Mouse (Mus musculus): Measurements from ENCODE around the gene Mmp15. TPM values are rescaled to one million over a fixed set of nuclear protein-coding genes. Genes with fewer than 3 reads are reported as not detected.

Gene Mmp15
- total RNA-seq (2021): 10 to 100 TPM; 16.8 to 17.8 TPM
- long read RNA-seq, experiment 1, full-length matches to known transcripts: 12 of 29 reads
- long read RNA-seq, experiment 1, partial matches to known transcripts: 10 of 29 reads
- long read RNA-seq, experiment 1, other reads (novel, unspliced or antisense): 7 of 29 reads
- long read RNA-seq, experiment 2, full-length matches to known transcripts: 25 of 37 reads
- long read RNA-seq, experiment 2, partial matches to known transcripts: 10 of 37 reads
- long read RNA-seq, experiment 2, other reads (novel, unspliced or antisense): 2 of 37 reads

DNA sequence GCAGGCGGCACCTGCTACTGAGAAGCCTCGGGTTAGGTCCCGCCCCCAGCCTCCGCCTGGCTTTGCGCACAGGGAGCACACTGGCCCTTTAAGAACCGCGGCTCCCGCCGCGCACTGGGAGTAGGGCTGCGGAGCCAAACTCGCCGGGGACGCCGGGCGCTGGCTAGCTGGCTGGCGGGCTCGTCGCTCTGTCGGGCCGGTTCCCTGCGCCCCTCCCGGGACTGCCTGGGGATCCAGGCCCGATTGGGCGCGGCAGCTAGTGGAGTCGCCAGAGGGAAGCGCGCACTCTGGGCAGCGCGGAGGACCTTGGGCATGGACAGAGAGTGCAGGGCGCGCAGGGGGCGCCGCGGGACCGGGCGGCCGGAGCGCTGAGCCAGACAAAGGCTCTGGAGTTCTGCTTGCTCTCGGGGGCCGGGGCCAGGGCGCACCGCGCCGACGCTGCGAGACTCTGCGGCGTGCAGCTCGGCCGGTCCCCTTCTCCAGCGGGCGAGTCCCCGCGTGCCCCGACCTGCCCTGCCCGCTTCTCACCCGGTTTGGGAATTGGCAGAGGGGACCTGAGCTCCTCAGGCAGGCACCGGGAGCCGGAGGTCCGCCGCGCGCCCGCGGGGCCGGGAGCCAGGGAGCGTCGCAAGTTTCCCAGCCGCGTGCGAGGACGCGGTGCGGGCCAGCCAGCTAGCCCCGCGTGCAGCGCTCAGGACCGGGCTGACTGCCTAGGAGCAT, at the start of gene Mmp15:
TSS of gene Mmp15 (plus strand) at position 118 of the 720 bp plus-strand sequence.
- peak; percentile 78 for DNase-seq (ENCODE audit: low spot score)

DNA sequence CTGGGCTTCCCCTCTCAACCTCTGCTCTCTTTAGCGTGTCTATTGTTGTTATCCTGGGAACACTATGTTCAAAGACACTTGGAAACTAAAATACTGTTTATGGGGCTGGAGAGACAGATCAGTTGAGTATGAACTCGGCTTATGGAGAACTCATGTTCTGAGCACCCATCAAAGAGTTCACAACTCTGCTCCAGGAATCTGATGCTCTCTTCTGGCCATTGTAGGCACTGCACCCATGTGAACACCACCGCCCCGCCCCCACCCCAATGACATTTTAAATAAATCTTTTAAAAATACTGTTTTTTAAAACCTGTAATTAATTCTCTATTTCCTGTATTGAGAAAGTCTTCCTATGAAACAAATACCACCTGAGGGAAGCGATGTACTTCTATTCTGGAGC, 49.7 kb upstream of the Mmp15 start:
- peak; percentile 30 for DNase-seq (ENCODE audit: low spot score)

DNA sequence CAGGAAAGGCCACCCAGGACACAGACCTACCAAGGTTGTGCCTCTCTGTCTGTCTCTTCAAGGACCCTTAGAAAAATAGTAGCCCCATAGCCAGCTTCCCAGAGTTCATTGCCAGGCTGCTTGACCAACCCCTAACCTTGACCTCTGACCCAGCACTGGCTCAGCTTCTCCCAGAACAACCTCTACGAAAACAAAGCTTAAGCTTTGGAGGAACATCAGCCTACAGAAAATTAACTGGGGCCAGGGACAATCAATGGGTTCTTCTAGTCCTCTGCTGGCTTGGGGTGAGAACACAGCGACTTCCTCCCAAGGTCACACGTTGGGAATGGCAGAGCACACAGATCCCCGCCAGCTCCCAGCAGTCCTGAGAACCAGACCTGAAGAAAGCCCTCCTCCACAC, 46.5 kb upstream of the Mmp15 start:
- no peak for DNase-seq (ENCODE audit: low spot score)

DNA sequence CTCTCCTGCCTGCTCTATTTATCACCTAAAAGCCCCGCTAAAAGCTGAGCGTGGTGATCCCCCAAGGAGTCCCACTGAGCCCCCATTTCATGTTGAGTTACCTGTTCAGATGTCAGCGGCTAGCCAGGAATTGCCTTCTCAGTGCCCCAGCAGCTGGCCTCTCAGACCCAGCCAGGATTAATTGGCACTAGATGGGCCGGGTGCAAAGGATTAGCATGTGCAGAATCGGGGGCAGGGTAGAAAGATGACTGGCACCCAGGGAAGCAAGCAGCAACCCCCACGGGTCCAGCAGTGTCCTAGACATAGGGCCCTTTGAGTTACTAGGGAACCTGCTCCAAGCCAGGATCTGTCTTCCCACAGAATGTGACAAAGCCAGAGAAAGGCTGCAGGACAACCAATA, 45.6 kb upstream of the Mmp15 start, which contains the start of gene Cngb1:
TSS of gene Cngb1 (minus strand) at position 155 of the 400 bp plus-strand sequence.
- DNase-seq (ENCODE audit: low spot score): no peak

DNA sequence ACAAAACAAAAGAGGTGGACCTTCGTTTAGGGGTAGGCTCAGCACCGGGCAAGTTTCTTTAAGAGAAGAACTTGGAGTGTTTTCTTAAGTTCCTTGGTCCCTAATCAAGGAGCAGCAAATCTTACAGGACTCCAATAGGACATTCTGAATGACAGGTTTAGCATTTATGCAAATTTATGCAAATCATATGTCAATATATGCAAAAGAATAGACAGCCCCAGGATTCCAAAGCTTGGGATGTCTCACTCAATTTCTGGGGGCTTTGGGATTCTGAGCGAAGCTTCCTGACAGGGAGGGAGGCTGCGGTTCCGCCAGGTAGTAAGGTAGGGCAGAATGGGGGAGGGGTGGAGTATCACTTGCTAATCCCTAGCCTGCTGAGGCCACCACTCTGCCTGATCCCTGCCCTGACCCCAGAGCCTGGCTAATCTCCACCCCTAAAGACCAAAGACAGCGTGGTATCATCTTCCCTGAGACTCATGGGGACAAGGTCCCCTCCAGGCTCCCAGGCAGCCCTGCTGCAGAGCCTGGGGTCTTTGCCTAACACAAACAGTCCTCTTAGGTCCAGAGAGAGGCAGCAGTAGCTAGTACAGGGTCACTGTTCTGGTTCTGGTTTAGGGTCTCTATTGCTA, 41.6 kb upstream of the Mmp15 start, which contains the start of gene Tepp:
TSS of gene Tepp (plus strand) at position 225 of the 629 bp plus-strand sequence.
- DNase-seq (ENCODE audit: low spot score): no peak

DNA sequence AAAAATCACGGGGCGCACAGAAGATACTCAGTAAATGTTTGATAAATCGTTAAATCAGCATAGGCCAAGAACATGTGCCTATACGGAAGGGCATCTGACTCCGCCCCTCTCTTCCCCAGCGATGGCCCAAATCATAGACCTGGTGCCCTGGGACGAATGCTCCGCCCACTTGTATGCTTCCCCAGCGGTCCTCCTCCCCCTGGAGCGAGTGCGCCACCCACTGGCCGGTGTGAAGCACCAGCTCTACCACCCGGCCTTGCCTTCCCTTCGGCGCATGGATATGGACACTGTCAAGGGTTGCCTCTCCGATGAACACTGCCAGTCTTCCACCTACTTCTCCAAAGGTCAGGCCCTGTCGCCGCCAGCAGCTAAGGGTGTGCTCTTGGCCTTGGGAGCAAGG, 39.2 kb upstream of the Mmp15 start:
- peak; percentile 19 for DNase-seq (ENCODE audit: low spot score)

DNA sequence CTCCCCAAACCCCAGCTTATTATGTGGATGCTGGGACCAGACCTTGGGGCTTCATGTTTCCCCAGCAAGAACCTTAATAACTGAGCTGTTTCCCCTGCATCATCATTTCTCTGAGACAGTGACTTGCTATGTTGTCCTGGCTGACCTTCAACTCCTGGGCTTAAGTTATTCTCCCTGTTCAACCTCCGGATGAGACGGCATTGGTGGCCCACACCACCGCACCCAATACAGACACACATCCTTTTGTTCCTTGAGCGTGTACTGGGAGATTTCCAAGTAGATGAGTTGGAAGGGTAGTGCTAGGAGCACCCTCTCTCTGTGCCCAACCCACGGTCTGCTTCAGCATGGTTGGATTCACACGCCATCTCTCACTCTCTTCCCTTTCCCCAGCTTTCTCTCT, 38.2 kb upstream of the Mmp15 start:
- DNase-seq (ENCODE audit: low spot score): no peak

DNA sequence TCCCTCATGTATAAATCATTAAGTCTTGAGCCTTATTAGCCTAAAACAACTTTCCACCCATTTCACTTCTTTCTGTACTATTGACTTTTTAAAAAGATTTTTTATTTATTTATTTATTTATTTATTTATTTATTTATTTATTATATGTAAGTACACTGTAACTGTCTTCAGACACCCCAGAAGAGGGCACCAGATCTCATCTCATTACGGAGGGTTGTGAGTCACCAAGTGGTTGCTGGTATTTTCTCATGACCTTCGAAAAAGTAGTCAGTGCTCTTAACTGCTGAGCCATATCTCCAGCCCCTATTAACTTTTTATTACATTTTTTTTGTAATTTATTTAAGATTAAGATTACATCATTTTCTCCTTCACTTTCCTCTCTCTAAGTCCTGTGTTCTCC, 37.4 kb upstream of the Mmp15 start:
- no peak for DNase-seq (ENCODE audit: low spot score)

DNA sequence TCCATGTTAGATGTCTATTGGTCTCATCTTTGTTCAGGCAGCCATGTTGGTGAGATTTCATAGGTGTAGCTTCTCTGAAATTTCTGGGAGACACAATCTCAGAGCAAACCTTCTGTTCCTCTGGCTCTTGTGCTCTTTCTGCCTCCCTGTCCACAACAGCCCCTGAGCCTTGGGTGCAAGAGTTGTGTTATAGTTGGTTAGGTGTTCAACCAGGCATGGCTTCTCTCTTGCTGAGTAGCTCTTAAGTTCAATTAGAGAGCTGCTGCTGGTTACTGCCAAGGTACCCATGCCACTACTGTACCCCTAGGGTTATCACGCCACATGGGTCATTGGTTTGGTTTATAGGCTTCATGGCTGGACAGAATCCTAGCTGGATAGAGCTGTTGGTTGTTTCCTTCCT, 36.7 kb upstream of the Mmp15 start:
- no peak for DNase-seq (ENCODE audit: low spot score)

DNA sequence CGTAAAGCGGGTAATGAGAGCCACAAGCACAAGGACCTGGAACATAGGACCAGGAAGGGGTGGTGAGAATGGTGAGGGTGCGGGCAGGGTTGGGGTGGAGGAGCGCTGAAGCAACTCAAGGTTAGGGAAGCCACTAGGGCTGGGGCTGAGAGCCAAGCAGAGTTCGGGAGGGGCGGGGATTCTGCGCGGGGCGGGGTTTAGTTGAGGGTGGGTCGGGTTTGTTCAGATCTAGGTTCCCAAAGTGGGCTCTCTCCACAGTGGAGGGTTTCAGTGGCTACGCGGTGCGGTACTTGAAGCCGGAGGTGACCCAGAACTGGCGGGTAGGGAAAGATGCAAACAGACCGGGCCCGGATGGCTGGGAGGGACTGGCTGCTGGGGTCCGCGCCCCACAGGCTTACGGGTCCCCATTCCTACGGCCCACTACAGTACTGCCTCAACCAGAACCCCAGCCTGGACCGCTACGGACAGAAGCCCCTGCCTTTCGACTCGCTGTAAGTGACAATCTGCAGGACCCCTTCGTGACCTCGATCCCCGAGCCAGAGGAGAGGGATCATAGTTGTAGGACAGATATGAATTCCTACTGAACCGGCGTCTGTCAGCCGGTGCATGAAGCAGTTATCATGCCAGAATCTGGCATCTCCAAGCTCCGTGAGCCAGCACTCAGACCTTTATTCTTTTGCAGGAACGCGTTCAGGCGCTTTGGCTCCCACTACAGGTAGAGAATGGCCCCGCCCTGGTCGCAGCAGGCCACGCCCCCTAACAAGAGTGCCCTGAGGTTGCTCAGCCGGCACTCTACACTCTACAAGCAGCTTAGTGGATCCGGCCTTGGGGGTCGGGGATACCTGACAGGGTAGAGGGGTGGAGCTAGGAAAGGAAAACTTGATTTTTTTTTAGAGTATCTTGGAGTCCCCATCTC, 31.6 kb upstream of the Mmp15 start:
- DNase-seq (ENCODE audit: low spot score): peak; percentile 35

DNA sequence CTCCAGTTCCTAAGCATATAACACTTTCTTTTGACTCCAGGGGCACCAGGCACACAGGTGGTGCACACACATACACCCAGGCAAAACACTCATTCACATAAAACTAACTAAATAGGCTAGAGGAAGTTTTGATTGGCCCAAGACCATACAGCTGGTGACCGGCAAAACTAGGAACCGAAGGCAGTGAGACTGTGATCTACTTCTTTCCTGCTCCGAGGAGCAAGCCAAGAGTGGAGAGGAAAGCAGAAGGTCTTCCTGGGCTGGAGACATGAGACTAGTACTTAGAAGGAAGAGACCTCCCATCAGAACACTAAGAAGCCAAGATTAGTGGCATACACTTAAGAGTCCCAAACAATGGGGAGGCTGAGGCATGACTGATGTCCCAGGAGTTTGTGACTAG, 28.9 kb upstream of the Mmp15 start:
- no peak for DNase-seq (ENCODE audit: low spot score)

DNA sequence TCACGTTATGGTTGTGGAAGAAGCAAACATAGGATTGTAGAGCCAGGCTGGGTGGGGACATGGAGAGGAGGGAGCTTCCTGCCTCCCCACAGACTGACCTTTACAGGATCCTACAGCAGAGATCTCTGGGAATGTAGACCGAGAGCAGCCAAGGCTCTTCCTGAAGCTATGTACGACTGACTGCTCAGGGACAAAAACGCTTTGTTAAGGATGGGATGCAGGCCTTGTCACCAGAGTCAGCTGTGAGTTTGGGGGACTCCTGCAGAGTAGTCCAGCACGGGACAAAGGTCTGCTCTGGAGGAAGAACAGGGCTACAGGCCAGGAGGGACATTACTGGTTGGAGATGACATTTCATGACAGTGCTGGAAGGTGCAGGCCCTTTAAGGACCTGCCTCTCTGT, 27.4 kb upstream of the Mmp15 start:
- DNase-seq (ENCODE audit: low spot score): no peak

DNA sequence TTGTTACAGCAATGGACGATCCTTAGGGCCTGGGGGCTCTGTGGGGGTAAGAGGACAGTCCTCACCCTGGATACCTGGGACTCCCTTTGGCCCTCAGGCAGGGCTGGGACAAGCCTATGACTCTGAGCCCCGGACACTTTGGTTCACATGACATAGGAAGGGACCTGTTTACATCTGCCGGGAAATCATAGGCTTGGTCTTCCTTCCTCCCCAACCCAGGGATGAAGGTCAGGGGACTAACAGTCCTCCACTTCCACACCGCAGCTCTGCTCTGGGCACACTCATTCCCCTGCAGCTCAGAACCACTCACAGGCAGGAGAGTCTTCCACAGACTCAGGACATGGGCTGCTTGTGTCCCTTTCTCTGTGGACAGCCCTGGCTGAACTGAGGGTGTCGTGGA, 25.2 kb upstream of the Mmp15 start:
- DNase-seq (ENCODE audit: low spot score): no peak

DNA sequence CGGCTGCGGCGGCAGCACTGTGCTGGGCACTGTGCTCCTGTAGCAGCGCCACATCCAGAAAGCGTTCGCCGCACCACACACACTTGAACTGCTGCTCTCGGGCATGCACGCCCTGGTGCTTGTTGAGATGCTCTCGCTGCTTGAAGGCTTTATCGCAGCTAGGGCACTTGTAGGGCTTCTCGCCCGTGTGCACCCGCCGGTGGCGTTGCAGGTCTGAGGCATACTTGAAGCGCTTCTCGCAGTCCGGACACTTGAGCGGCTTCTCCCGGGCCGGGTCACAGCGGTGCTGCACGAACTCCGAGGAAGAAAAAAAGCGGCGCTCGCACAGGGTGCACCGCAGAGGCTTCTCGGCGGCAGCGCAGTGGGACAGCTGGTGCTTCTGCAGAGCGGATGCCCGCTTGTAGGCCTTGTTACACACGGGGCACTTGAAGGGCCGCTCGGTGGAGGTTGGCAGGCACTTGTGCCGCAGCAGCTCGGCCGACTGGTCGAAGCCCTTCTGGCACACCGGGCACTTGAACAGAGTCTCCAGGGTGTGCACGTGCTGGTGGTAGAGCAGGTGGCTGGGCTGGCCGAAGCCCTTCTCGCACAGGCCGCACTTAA, 24.1 kb upstream of the Mmp15 start:
- no peak for DNase-seq (ENCODE audit: low spot score)

DNA sequence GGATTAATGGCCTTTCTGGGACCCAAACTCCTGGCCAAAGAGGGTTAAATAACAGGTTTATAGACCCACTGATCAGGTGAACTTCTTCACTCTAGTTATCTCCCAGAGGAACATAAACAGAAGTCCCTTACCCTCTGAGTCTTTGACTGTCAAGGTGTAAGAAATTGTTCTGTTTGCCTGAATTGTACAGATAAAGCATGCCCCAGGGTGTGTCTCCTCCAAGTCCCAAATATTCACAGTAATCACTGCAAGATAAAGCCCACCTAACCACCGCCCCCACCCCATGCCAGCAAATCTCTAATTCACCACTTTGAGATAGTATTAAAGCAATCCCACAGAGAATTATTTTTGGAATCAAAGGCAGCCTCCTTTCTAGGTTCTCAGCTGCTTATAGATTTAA, 21.7 kb upstream of the Mmp15 start:
- DNase-seq (ENCODE audit: low spot score): no peak

DNA sequence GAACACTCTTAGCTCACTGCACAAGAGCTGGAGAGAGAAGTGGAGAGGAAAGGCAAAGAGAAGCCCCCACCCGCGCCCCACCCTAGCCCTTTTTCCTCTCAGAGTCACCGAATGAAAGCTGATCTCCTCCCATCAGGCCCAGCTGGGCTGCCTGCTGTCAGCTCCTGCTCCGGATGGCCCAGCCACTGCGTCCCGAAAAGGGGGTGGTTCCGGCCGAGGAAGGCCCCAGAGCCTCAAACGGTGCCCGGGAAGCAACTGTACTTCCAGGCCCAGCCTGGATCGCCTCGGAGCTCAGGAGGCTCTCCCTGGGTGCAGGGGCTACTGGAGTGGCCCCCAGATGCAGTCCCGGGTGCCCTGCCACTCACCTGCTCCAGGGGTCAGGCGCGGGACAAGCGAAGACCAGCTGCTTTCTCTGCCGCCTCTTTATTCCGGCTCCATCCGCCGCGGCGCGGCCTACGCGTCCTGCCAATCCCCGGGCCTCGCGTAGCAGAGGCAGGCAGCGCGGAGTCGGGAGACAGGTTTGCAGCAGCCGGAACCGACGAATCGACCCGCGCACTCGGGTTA, 20.8 kb upstream of the Mmp15 start:
- no peak for DNase-seq (ENCODE audit: low spot score)

DNA sequence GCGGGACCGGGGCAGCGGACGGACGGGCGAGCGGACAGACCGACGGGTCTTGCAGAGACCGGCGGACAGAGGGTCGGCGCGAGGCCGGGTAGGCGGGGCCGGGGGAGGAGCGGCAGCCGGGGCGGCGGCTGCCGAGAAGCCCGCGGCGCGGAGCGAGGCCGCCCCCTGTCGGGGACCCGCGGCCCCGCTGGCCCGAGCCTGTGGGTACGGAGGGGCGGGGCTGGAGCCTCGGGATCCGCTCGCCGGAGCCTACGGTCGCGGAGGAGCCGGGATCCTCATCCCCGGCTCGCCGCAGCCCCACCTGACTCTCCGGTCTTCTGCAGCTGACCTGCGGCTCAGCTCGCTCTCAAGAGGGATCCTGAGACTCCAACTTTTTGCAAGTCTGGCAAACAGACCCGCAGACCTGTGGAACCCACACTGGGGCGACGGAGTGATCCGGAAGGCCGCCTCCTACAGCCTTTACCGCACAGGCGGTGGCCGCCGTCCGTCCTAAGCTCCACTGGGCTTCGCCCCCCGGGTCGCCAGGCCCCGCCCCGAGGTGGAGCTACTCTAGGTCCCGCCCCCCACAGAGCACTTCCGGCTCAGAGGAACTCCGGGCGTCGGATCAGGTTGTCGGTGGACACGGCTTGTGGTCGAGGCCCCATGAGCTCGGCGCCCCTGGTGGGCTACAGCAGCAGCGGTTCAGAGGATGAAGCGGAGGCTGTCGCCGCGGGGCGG, 20.2 kb upstream of the Mmp15 start, which contains the start of the genes Zfp319 and Usb1:
TSS of gene Zfp319 (minus strand) at position 231 of the 717 bp plus-strand sequence.
TSS of gene Usb1 (plus strand) at position 565 of the 717 bp plus-strand sequence.
- DNase-seq (ENCODE audit: low spot score): peak; percentile 93

DNA sequence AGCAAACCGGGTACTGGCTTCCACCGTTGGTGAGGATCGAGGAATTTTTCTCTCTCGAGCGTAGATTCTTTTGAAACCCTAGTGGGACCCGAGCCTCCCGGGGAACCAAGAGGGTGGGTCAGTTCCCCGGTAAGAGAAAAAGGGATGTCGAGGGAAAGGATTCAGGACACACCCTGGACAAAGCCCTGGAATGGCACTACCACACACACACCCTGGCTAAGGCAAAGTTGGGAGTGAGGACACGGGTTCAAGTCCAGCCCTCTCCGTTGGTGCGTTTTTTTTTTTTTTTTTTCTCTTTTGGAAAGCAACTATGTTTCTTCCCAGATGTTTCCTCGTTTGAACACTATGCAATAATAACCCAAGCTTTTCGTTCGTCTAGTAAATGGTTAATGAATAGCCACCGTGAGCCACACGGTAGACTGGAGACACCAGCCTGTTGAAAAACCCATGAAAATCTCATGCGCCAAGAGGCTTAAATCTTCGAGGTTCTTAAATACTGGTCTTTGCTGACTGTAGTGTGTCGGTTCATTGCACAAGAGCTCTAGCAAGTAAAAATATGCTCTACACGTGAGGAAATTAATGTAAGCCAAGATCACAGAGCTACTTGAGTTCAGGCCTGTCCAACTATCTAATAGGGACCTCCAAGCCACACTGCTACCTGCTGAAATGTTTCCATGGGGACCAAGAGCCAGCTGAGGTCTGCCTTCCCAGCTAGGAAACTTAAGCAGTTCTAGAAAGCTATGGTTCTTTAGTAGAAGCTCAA, 19.4 kb upstream of the Mmp15 start:
- no peak for DNase-seq (ENCODE audit: low spot score)

DNA sequence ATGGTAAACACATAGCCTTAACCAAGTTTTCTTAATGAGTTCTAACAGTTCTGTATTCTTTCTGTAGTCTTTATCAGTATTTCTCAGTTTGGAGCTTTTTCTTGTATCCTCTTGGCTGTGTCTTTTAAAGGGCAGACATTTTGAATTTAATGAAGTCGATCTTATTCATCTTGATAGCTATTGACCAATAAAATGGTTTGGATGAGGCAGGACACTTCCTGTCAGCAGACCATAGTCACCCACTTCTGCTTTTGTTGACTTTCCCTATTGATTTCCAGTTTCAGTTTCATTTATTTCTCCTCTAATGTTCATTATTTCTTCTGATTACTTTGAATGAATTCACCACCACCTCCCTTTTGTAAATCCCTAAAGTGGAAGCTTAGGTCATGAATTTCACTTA, 16.4 kb upstream of the Mmp15 start:
- no peak for DNase-seq (ENCODE audit: low spot score)

Data from gastrocnemius, adult 18-20 months (tissue).